Mouse (Mus musculus) thymus, postnatal 0 days (tissue): ENCODE results near the gene Msh5. TPM values are rescaled to one million over a fixed set of nuclear protein-coding genes. Genes with fewer than 3 reads are reported as not detected.

ENCODE experiments used
- DNase-seq: peaks from one replicate; pipeline ENCODE4 v3.0.0-alpha.2; 2015; ENCODE audit warnings: low spot score
- polyA plus RNA-seq: library from polyadenylated mRNA; unstranded; fragments of >200 nt; fragmentation: Nextera tagmentation; extraction: Ambion mirVana; gene quantifications from 2 replicates; pipeline ENCODE4 v1.2.1, GENCODE M21; 2015

Msh5 gene
- polyA plus RNA-seq = 8.9 and 13.5 TPM in 2 replicates

GRCm38 (mm10) chr17:35046681-35047455, at the start of gene Msh5:
Gene Msh5, minus strand, starts transcription at chr17:35046745.
- DNase-seq = peak; percentile 98

GRCm38 (mm10) chr17:35094475-35095365, 48.2 kb upstream of the Msh5 start:
- DNase-seq = no peak

GRCm38 (mm10) chr17:35092403-35093198, 46.1 kb upstream of the Msh5 start:
- DNase-seq = no peak

GRCm38 (mm10) chr17:35090166-35090932, 43.8 kb upstream of the Msh5 start:
- no peak for DNase-seq

- peak; percentile 94 for DNase-seq
These were observed 42.5 kb upstream of the Msh5 start, which contains the start of gene Abhd16a for GRCm38 (mm10) chr17:35088825-35089644. Gene Abhd16a, plus strand, starts transcription at chr17:35089263.

GRCm38 (mm10) chr17:35088151-35088550, 41.6 kb upstream of the Msh5 start:
- no peak for DNase-seq

GRCm38 (mm10) chr17:35085208-35085865, 38.8 kb upstream of the Msh5 start, which contains the start of gene Ly6g6f:
Gene Ly6g6f, minus strand, starts transcription at chr17:35085610.
- no peak for DNase-seq

GRCm38 (mm10) chr17:35083929-35084497, 37.5 kb upstream of the Msh5 start:
- no peak for DNase-seq

GRCm38 (mm10) chr17:35082841-35083576, 36.5 kb upstream of the Msh5 start:
- DNase-seq = no peak

GRCm38 (mm10) chr17:35080710-35081109, 34.2 kb upstream of the Msh5 start:
- no peak for DNase-seq

- no peak for DNase-seq
These were observed 33.7 kb upstream of the Msh5 start for GRCm38 (mm10) chr17:35080248-35080647.

- no peak for DNase-seq
These were observed 33.2 kb upstream of the Msh5 start for GRCm38 (mm10) chr17:35079778-35080177.

GRCm38 (mm10) chr17:35077786-35078233, 31.3 kb upstream of the Msh5 start, which contains the start of gene Ly6g6d:
Gene Ly6g6d, minus strand, starts transcription at chr17:35078065.
- DNase-seq = no peak

GRCm38 (mm10) chr17:35077285-35077684, 30.7 kb upstream of the Msh5 start:
- DNase-seq = no peak

GRCm38 (mm10) chr17:35076507-35077176, 30.1 kb upstream of the Msh5 start, which contains the start of gene Ly6g6e:
Gene Ly6g6e, plus strand, starts transcription at chr17:35076902.
- DNase-seq = no peak

- peak; percentile 46 for DNase-seq
These were observed 27.6 kb upstream of the Msh5 start for GRCm38 (mm10) chr17:35074097-35074496.

- no peak for DNase-seq
These were observed 24.9 kb upstream of the Msh5 start for GRCm38 (mm10) chr17:35071454-35071853.
